Mouse (Mus musculus) mammary gland, adult 2 months (tissue): ENCODE results near the gene Psme4. TPM values are rescaled to one million over a fixed set of nuclear protein-coding genes. Genes with fewer than 3 reads are reported as not detected.

Experiments
- polyA plus RNA-seq: library from polyadenylated mRNA; depleted of rRNA; stranded (reverse); fragments of >200 nt; gene quantifications from 2 replicates; pipeline ENCODE4 v1.2.3, GENCODE M21; 2012; ENCODE audit warnings: low replicate concordance; rRNA removed

The Psme4 gene
- polyA plus RNA-seq: 6.6 and 20.6 TPM in 2 replicates

DNA sequence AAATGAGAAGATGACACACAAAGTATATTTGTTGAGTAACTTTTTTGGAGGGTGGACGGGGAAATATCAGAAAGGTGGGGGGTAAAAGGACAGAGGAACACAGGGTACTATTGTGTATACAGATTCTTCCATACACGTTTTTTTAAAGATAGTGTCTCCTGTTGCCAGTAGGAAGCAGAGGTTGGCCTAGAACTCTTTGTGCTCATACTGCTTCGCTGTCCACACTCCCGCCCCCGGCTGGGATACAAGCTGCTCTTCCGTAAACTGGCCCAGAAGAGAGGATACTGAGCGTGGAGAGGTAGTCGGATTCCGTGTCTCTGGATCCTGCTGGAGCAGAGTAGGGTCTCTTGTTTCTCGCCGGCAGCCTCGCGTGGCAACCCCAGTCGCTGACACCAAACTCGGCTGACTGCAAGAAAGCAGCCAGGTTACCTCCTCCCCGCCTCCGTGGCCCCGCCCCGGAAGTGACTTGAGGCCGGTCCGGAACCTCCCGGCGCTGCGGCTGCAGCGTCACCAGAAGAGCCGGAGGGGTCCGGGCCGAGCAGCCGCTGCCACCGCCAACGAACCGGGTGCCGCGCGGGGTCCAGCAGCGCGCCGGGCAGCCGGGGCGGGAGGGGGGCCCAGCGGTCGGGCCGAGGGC, at the start of gene Psme4:
Gene Psme4, plus strand, starts transcription at position 460 of the 637 bp plus-strand sequence.

GRCm38 (mm10) chr11:30885171-30885871, 113.8 kb downstream of the Psme4 start, which contains the start of the genes Gpr75 and Asb3:
Gpr75 (plus strand) TSS chr11:30885358.
Asb3 (plus strand) TSS chr11:30885416.

Other genes with a start within 250 kb of the Psme4 start
- 4.4 and 9.3 TPM in 2 replicates for gene Acyp2, start 122.1 kb upstream of the Psme4 start, polyA plus RNA-seq
- 0.24 and 0.45 TPM in 2 replicates for gene Gpr75, start 113.6 kb downstream of the Psme4 start, polyA plus RNA-seq
- gene Asb3, start 113.7 kb downstream of the Psme4 start, polyA plus RNA-seq: 1.4 and 4.2 TPM in 2 replicates
- gene Erlec1, start 182.6 kb downstream of the Psme4 start, polyA plus RNA-seq: 22.7 and 27.2 TPM in 2 replicates
- 1.8 and 2.3 TPM in 2 replicates for gene Chac2, start 214.6 kb downstream of the Psme4 start, polyA plus RNA-seq